Mouse (Mus musculus) liver, embryonic 11.5 days (tissue): ENCODE results near the gene Fam126b. TPM values are rescaled to one million over a fixed set of nuclear protein-coding genes. Genes with fewer than 3 reads are reported as not detected.
"Not testable (repeated sequence)": the region's sequence is repeated elsewhere in the genome, so short reads cannot be mapped to it uniquely, and the experiment has no call there.

ENCODE experiments used
- ATAC-seq: fragments of 200-750 bp; cut with Nextera tagmentation; replicated peaks from 2 replicates; pipeline ENCODE4 v1.8.0; 2017; ENCODE audit warnings: moderate number of reproducible peaks, mild to moderate bottlenecking, moderate TSS enrichment, moderate library complexity; ENCODE audit not compliant: low FRiP score
- DNase-seq: peaks from one replicate; pipeline ENCODE4 v3.0.0-alpha.2; 2017; ENCODE audit warnings: low spot score
- H3K27ac ChIP-seq: fragments of 300-500 bp; sonication (generic); 2 replicates; pipeline ENCODE4 v1.5.1; 2014; ENCODE audit warnings: mild to moderate bottlenecking, low read depth, low read length, control low read depth
- H3K27me3 ChIP-seq: fragments of 300-500 bp; sonication (generic); replicated peaks from 2 replicates; pipeline ENCODE4 v1.6.1; 2014; ENCODE audit warnings: low read length, mixed read lengths; ENCODE audit not compliant: control insufficient read depth, insufficient read depth
- H3K36me3 ChIP-seq: fragments of 300-500 bp; sonication (generic); 2 replicates; pipeline ENCODE4 v1.6.1; 2014; ENCODE audit warnings: mild to moderate bottlenecking, low read length, moderate library complexity, mixed read lengths; ENCODE audit not compliant: control insufficient read depth, insufficient read depth
- H3K4me1 ChIP-seq: fragments of 300-500 bp; sonication (generic); replicated peaks from 2 replicates; pipeline ENCODE4 v1.6.1; 2014; ENCODE audit warnings: low read length, mixed read lengths; ENCODE audit not compliant: control insufficient read depth, insufficient read depth
- H3K4me2 ChIP-seq: fragments of 300-500 bp; sonication (generic); 2 replicates; pipeline ENCODE4 v1.6.1; 2014; ENCODE audit warnings: mild to moderate bottlenecking, control low read depth, moderate library complexity
- H3K4me3 ChIP-seq: fragments of 300-500 bp; sonication (generic); 2 replicates; pipeline ENCODE4 v1.5.1; 2014; ENCODE audit warnings: low read depth, low read length, control low read depth
- H3K9ac ChIP-seq: fragments of 300-500 bp; sonication (generic); 2 replicates; pipeline ENCODE4 v1.6.1; 2014; ENCODE audit warnings: low read depth, low read length, control low read depth
- H3K9me3 ChIP-seq: fragments of 300-500 bp; sonication (generic); 2 replicates; pipeline ENCODE4 v1.6.1; 2016; ENCODE audit warnings: low read length, inconsistent platforms, mixed read lengths; ENCODE audit not compliant: control insufficient read depth
- WGBS: fragments of 180-500 bp; shearing (Covaris S2); extraction: QIAGEN DNeasy Blood & Tissue Kit; methylation state at CpG from one replicate; pipeline ENCODE4 v1.1.7; 2014; 5-methylcytosine and 5-hydroxymethylcytosine counted together
- polyA plus RNA-seq: library from polyadenylated mRNA; unstranded; fragments of >200 nt; fragmentation: Nextera tagmentation; extraction: Ambion mirVana; gene quantifications from 2 replicates; pipeline ENCODE4 v1.2.1, GENCODE M21; 2014

The Fam126b gene
- polyA plus RNA-seq, 1 experiment from 2014 or later, result 6.5 TPM

DNA sequence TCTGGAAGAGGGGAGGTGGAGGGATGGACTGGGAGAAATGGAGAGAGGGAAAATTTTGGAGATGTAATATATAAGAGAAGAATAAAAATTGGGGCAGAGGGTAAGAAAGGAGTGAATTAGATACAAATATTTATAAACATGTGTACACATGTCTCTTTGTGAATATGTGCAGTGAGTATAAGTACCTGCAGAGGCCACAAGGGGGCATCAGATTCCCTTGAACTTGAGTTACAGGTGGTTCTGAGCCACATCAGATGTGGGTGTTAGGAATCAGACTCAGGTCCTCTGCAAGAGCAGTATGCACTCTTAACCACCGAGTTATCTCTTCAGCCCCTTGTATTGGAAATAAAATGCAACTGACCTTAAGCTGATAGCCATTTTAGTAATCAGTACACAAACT lies 23.7 kb downstream of the Fam126b start:
- Histone ChIP-seq H3K4me2 (no peak overlapping the region), H3K4me3 (no peak overlapping the region), H3K9me3 (no peaks in the 10 kb centered on the region), H3K27me3 (no peaks in the 10 kb centered on the region), H3K4me1 (no peaks in the 10 kb centered on the region), H3K27ac (no peak overlapping the region), H3K36me3 (peaks cover 4% of the 10 kb centered on the region; the same call in 1 of the 2 replicates), H3K9ac (no peak overlapping the region)
- 81% methylated on average over 1 of the region's 1 CpGs for WGBS
- DNase-seq, result no peak
- ATAC-seq, result no peak

- WGBS, result 93% methylated on average over 6 of the region's 6 CpGs
- not testable (repeated sequence) for ATAC-seq, H3K9ac ChIP-seq, H3K9me3 ChIP-seq, DNase-seq, H3K4me3 ChIP-seq, H3K4me1 ChIP-seq, H3K27me3 ChIP-seq, H3K36me3 ChIP-seq, H3K4me2 ChIP-seq, H3K27ac ChIP-seq
Observed at GRCm38 (mm10) chr1:58560370-58560769, 25.8 kb downstream of the Fam126b start.

DNA sequence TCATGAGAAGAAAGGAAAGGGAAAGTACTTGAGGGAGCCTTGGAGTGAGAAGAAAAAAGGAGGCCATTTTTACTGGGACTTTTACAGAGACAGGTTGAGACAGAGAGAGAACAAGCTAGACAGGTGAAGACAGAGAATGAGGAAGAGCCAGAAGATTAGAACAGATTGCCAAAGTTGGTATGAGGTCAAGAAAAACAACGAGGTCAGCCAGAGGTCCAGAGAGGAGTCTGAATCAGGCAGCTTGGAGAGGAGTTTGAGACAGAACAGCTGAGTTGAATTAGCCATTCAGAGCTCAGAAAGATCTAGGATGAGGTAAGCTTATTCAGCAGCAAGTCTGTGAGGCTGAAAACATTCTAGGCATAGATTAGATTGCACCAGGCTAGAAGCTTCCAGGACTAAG lies 44.7 kb downstream of the Fam126b start:
- Histone ChIP-seq H3K27ac (no peak overlapping the region), H3K4me2 (no peak overlapping the region), H3K4me3 (no peak overlapping the region), H3K9ac (no peak overlapping the region), H3K9me3 (no peaks in the 10 kb centered on the region), H3K36me3 (0 out of 2 replicates have a peak, but pooled peaks cover 2% of the 10 kb centered on the region), H3K27me3 (no peaks in the 10 kb centered on the region), H3K4me1 (no peaks in the 10 kb centered on the region)
- DNase-seq, result no peak
- no peak for ATAC-seq
- 81% methylated on average over 1 of the region's 1 CpGs for WGBS

- Histone ChIP-seq H3K4me1 (peaks cover 4% of the 10 kb centered on the region), H3K4me3 (no peak overlapping the region), H3K36me3 (peaks cover 10% of the 10 kb centered on the region; the same call in 1 of the 2 replicates), H3K27me3 (no peaks in the 10 kb centered on the region), H3K9ac (no peak overlapping the region), H3K4me2 (no peak overlapping the region), H3K27ac (no peak overlapping the region), H3K9me3 (peaks cover 29% of the 10 kb centered on the region)
- WGBS, result 88% methylated on average over 3 of the region's 3 CpGs
- DNase-seq (peak; percentile 31), ATAC-seq (no peak)
Observed at GRCm38 (mm10) chr1:58507249-58507648, 78.9 kb downstream of the Fam126b start.

DNA sequence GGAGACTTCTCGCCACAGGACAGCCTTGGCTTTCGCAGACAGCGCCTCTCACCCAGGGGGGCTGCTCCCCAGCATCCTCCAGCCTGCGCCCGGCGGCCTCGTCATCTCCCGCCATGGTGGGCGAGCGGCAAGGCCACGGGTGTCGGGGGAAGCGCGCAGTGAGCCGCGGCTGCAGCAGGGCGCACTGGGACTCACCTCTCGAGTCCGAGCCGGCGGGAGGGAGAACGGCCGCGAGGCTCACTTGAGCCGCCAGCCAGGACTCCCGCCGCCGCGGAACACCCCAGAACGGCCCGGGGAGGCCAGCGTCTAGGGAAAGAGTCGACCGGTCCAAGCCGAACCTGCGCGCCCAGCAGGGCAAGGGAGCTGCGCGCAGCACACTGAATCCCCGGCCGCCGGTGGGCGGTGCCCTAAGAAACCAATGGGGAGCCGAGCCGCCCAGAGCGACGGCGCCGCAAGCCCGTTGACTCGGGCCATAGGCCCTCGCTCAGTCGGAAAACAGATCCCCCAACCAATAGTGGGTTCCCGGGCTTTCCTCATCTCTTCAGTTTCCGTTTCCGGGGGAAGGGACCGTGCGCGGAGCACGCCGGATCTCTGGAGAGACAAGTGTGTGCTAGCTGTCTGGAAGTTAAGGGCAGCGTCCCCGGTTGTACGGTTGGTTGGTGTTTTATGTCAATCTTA lies 81.4 kb downstream of the Fam126b start, which contains the start of gene Orc2:
Gene Orc2 (minus strand): TSS at position 533 of the 678 bp plus-strand sequence.
- peak within 1 kb of the TSS; percentile 91 for H3K9ac ChIP-seq
- DNase-seq (peak; percentile 86), ATAC-seq (peak; percentile 96)
- peaks cover 7% of the 10 kb centered on the region for H3K4me1 ChIP-seq
- peaks cover 19% of the 10 kb centered on the region for H3K36me3 ChIP-seq
- peak within 1 kb of the TSS; percentile 88 for H3K4me3 ChIP-seq
- H3K27me3 ChIP-seq, result no peaks in the 10 kb centered on the region
- peaks cover 25% of the 10 kb centered on the region for H3K9me3 ChIP-seq
- peak within 1 kb of the TSS; percentile 88 for H3K27ac ChIP-seq
- H3K4me2 ChIP-seq, result peak within 1 kb of the TSS; percentile 89
- WGBS, result under 1% methylated on average over 64 of the region's 64 CpGs

- H3K9ac ChIP-seq, result peak overlapping the region; percentile 91
- peak overlapping the region; percentile 89 for H3K4me2 ChIP-seq
- peaks cover 25% of the 10 kb centered on the region for H3K9me3 ChIP-seq
- H3K4me3 ChIP-seq, result peak overlapping the region; percentile 88
- peak; percentile 34 for DNase-seq
- no peaks in the 10 kb centered on the region for H3K27me3 ChIP-seq
- H3K27ac ChIP-seq, result peak overlapping the region; percentile 88
- 18% methylated on average over 9 of the region's 9 CpGs for WGBS
- peaks cover 7% of the 10 kb centered on the region for H3K4me1 ChIP-seq
- ATAC-seq, result no peak
- H3K36me3 ChIP-seq, result peaks cover 28% of the 10 kb centered on the region
Observed at GRCm38 (mm10) chr1:58503793-58504370, 82.2 kb downstream of the Fam126b start.

GRCm38 (mm10) chr1:58503134-58503533 lies 83.0 kb downstream of the Fam126b start:
- Histone ChIP-seq H3K4me1 (peaks cover 7% of the 10 kb centered on the region), H3K27me3 (no peaks in the 10 kb centered on the region), H3K4me3 (peak overlapping the region; percentile 88), H3K9me3 (peaks cover 20% of the 10 kb centered on the region), H3K27ac (peak overlapping the region; percentile 88), H3K36me3 (peaks cover 27% of the 10 kb centered on the region), H3K9ac (peak overlapping the region; percentile 91), H3K4me2 (peak overlapping the region; percentile 89)
- no peak for DNase-seq
- ATAC-seq, result peak; percentile 88

DNA sequence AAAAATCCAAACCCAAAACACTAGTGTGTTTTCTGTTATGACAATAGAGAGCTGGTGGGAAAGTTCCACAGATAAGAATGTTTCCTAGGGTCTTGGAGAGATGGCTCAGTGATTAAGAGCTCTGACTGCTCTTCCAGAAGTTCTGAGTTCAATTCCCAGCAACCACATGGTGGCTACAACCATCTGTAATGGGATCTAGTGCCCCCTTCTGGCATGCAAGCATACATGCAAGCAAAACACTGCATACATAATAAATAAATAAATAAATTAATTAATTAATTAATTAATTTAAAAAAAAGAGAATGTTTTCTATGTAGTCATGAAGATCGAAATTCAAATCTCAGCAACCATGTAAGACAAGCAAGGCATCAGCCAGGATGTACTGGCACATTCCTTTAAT lies 87.4 kb downstream of the Fam126b start:
- no peak for DNase-seq
- Histone ChIP-seq H3K9ac (no peak overlapping the region), H3K4me1 (peaks cover 6% of the 10 kb centered on the region), H3K27ac (no peak overlapping the region), H3K27me3 (no peaks in the 10 kb centered on the region), H3K36me3 (peaks cover 42% of the 10 kb centered on the region), H3K4me2 (no peak overlapping the region), H3K4me3 (no peak overlapping the region), H3K9me3 (no peaks in the 10 kb centered on the region)
- WGBS, result 93% methylated on average over 1 of the region's 1 CpGs
- ATAC-seq, result no peak

GRCm38 (mm10) chr1:58497678-58498077 lies 88.4 kb downstream of the Fam126b start:
- Histone ChIP-seq H3K9ac (no peak overlapping the region), H3K27me3 (no peaks in the 10 kb centered on the region), H3K9me3 (no peaks in the 10 kb centered on the region), H3K36me3 (peaks cover 42% of the 10 kb centered on the region), H3K27ac (no peak overlapping the region), H3K4me3 (no peak overlapping the region), H3K4me1 (peaks cover 3% of the 10 kb centered on the region; the same call in 1 of the 2 replicates), H3K4me2 (no peak overlapping the region)
- ATAC-seq (no peak), DNase-seq (no peak)
- WGBS, result 93% methylated on average over 4 of the region's 4 CpGs
